Comparison of ENCODE assay signal across 10 mouse cellular contexts in the genomic region with DNA sequence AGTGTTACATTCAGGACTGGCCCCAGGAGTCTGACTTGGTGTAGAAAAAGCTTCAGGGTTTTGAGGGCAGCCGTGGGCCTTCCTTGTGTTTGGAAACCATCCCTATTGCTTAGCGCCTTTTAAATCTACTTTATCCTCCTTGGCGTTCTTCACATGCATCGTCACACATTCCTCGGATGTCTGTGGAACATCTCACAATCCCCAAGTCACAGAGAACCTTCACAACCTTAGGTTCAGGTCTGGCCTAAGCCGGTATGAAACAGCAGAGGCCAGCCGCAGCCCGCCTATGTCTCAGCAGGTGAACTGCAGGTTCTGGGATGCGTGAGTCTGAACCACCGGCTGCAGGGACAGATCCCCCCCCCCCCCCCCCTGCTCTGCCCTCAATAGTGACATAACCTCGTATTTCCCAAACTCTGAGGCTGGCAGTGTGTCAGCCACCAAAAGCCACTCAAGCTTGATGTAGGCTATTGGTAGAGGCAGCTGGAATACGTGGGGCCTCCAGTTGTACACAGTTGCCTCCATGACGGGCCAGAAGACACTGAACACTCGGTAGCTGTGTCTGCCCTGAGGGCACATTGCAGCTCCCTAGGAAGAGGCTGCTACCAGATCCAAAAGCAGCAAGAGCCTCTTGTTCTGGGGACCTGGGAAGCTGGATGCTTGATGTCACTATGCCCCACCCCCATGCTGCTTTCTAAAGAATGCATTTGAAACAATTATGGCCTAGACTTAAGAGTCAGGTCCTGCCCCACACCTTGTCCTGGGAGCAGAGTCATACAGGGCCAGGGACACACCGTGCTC. TPM values are rescaled to one million over a fixed set of nuclear protein-coding genes. Genes with fewer than 3 reads are reported as not detected.
DNase-seq lines count a peak whose midpoint lies in the region; ATAC-seq lines count a peak whose summit lies in the region.
"Had no signal": no experiment of that assay in that cellular context is flagged by ENCODE, and none has a peak within 500 bp of the region (broad histone marks: within the 10 kb centered on the region; RNA-seq: fewer than 3 reads in every experiment).

No protein-coding gene starts in this region.

- no peak overlapping the region for H3K9ac ChIP-seq in kidney, embryonic 15.5 days
- 0 out of 2 replicates have a peak overlapping the region, but pooled peaks have one; percentile 28 for H3K9ac ChIP-seq in liver, embryonic 16.5 days (ENCODE audit: low read depth, low read length)
- H3K9ac ChIP-seq: embryonic facial prominence, embryonic 15.5 days had no signal

- H3K27ac ChIP-seq in kidney, embryonic 15.5 days, result peak overlapping the region; percentile 39; the same call in 1 of the 2 replicates
- peak overlapping the region; percentile 73 for H3K27ac ChIP-seq in liver, embryonic 16.5 days (ENCODE audit: low read length)

- ATAC-seq in kidney, embryonic 15.5 days (replicated peaks; ENCODE audit: low FRiP score), result no peak
- ATAC-seq in liver, embryonic 16.5 days (ENCODE audit: low read depth), result no peak
- no peak for ATAC-seq in monocyte, adult 5-6 weeks (replicated peaks; ENCODE audit: insufficient number of reproducible peaks, low FRiP score, low TSS enrichment, poor library complexity, severe bottlenecking)

- H3K4me2 ChIP-seq in kidney, embryonic 15.5 days, result no peak overlapping the region
- H3K4me2 ChIP-seq in liver, embryonic 16.5 days (ENCODE audit: low read depth, low read length), result peak overlapping the region; percentile 17; the same call in 1 of the 2 replicates
- H3K4me2 ChIP-seq: embryonic facial prominence, embryonic 15.5 days had no signal

- H3K9me3 ChIP-seq in kidney, embryonic 15.5 days (replicated peaks), result no peaks in the 10 kb centered on the region
- no peaks in the 10 kb centered on the region for H3K9me3 ChIP-seq in liver, embryonic 16.5 days (replicated peaks; ENCODE audit: control insufficient read depth, low read length)
- H3K9me3 ChIP-seq: embryonic facial prominence, embryonic 15.5 days had no signal

- 60% methylated on average over 15 of the region's 15 CpGs for WGBS in kidney, embryonic 15.5 days
- WGBS in liver, embryonic 16.5 days (ENCODE audit: insufficient replicate concordance), result 56% methylated on average over 15 of the region's 15 CpGs

- DNase-seq in kidney, adult 8-10 months, result no peak
- DNase-seq in ES-CJ7 (ENCODE audit: low read depth, low spot score) (peak; percentile 84), R1 (ENCODE audit: low read depth, low spot score) (peak; percentile 90)
- no peak for DNase-seq in cerebellum, postnatal 14 days
- DNase-seq: thymus, postnatal 25 days had no signal

- no peak overlapping the region for H3K4me3 ChIP-seq in kidney, embryonic 15.5 days (replicated peaks)
- no peak overlapping the region for H3K4me3 ChIP-seq in liver, embryonic 16.5 days (ENCODE audit: low read depth, low read length)
- H3K4me3 ChIP-seq: embryonic facial prominence, embryonic 15.5 days had no signal

- H3K4me1 ChIP-seq in kidney, embryonic 15.5 days, result peaks cover 79% of the 10 kb centered on the region
- peaks cover 83% of the 10 kb centered on the region for H3K4me1 ChIP-seq in liver, embryonic 16.5 days (ENCODE audit: control insufficient read depth, low read depth, low read length)

- 0 out of 2 replicates have a peak, but pooled peaks cover 3% of the 10 kb centered on the region for H3K36me3 ChIP-seq in kidney, embryonic 15.5 days
- H3K36me3 ChIP-seq in liver, embryonic 16.5 days (ENCODE audit: control insufficient read depth, insufficient read depth), result no peaks in the 10 kb centered on the region
- H3K36me3 ChIP-seq: embryonic facial prominence, embryonic 15.5 days had no signal

- H3K27me3 ChIP-seq in kidney, embryonic 15.5 days, result no peaks in the 10 kb centered on the region
- H3K27me3 ChIP-seq in liver, embryonic 16.5 days (ENCODE audit: control insufficient read depth, insufficient read depth, low read depth, low read length), result no peaks in the 10 kb centered on the region
- H3K27me3 ChIP-seq: embryonic facial prominence, embryonic 15.5 days had no signal

RNA-seq across cellular contexts. Expression of a gene that starts 4.6 kb away (rescaled TPM):
- polyA plus RNA-seq in kidney, embryonic 15.5 days (2015; fragmentation: Nextera tagmentation; extraction: Ambion mirVana), result 53.4 and 60.0 TPM in 2 replicates
- 38.5 and 38.8 TPM in 2 replicates for polyA plus RNA-seq in liver, embryonic 16.5 days (2015; fragmentation: Nextera tagmentation; extraction: Ambion mirVana)
- 60.8 to 104 TPM (median 99.4 TPM) in 3 replicates for total RNA-seq in monocyte, adult 5-6 weeks (2017)

RNA-seq across cellular contexts. Expression of a gene that starts 25.4 kb away (rescaled TPM):
- polyA plus RNA-seq in kidney, embryonic 15.5 days (2015; fragmentation: Nextera tagmentation; extraction: Ambion mirVana), result 2.1 and 2.4 TPM in 2 replicates
- 0.28 and 0.32 TPM in 2 replicates for polyA plus RNA-seq in liver, embryonic 16.5 days (2015; fragmentation: Nextera tagmentation; extraction: Ambion mirVana)
- total RNA-seq in monocyte, adult 5-6 weeks (2017), result not detected in 3 replicates
- total RNA-seq: megakaryocyte-erythroid progenitor cell, adult 5-6 weeks had no signal

RNA-seq across cellular contexts. Expression of a gene that starts 28.7 kb away (rescaled TPM):
- 0.99 and 1.1 TPM in 2 replicates for polyA plus RNA-seq in kidney, embryonic 15.5 days (2015; fragmentation: Nextera tagmentation; extraction: Ambion mirVana)
- 0.49 and 0.67 TPM in 2 replicates for polyA plus RNA-seq in liver, embryonic 16.5 days (2015; fragmentation: Nextera tagmentation; extraction: Ambion mirVana)
- 1.8 to 2.1 TPM in 2 of 3 replicates, not detected in the other for total RNA-seq in monocyte, adult 5-6 weeks (2017)
- total RNA-seq: megakaryocyte-erythroid progenitor cell, adult 5-6 weeks had no signal

RNA-seq across cellular contexts. Expression of a gene that starts 45.1 kb away (rescaled TPM):
- 30.5 and 33.8 TPM in 2 replicates for polyA plus RNA-seq in kidney, embryonic 15.5 days (2015; fragmentation: Nextera tagmentation; extraction: Ambion mirVana)
- 11.8 and 12.6 TPM in 2 replicates for polyA plus RNA-seq in liver, embryonic 16.5 days (2015; fragmentation: Nextera tagmentation; extraction: Ambion mirVana)
- total RNA-seq in monocyte, adult 5-6 weeks (2017), result 30.1 to 62.0 TPM (median 39.9 TPM) in 3 replicates

Comparison
In these comparisons a context has a peak if more than half of its experiments do, and no peak if none do; other contexts are left out.
1. DNase-seq: peak in ES-CJ7 (single experiment) and R1 (single experiment); none in kidney, adult 8-10 months (0 of 2) and cerebellum, postnatal 14 days (0 of 2).